Mouse (Mus musculus): ENCODE results near the gene Txndc11. TPM values are rescaled to one million over a fixed set of nuclear protein-coding genes. Genes with fewer than 3 reads are reported as not detected.

The Txndc11 gene
- polyA plus RNA-seq, 1 experiment from 2014 or later, result 33.7 TPM

DNA sequence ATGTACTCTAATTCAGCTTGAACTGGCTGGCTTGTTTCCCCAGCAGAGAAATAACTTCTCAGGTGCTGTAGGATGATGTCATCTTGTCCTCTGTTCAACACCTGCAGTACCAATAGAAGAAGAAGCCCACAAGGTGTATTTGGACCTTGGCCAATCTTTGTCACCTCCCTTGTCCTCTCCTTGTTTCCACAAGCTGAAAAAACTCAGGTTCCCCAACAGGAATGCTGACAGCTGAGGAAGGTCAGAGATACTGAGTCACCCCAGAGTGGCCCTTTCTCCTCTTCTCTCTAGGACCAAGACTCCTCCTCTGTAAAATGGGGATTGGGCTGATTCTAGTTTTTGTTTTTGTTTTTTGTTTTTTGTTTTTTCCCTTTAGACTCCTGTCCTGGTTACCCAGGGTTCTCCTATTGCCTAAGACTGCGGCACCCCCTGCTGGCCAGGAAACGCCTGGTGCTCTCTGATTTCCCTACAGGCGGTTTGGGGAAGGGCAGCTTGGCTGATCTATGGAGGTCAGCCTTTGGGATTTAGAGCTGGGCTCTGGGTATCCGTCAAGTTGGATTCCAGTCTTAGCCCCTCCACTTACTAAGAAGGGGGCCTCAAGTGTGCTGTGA lies 100.2 kb downstream of the Txndc11 start:
- no peaks in the 10 kb centered on the region for H3K4me1 ChIP-seq (ENCODE audit: control insufficient read depth, insufficient read depth, low read length)
- no peak overlapping the region for H3K4me2 ChIP-seq (ENCODE audit: low read depth, severe bottlenecking)
- H3K27me3 ChIP-seq (ENCODE audit: control insufficient read depth, insufficient read depth, low read length), result no peaks in the 10 kb centered on the region
- no peak overlapping the region for H3K9ac ChIP-seq (ENCODE audit: low read length)
- H3K27ac ChIP-seq (replicated peaks; ENCODE audit: low read depth, low read length), result no peak overlapping the region
- H3K4me3 ChIP-seq (ENCODE audit: low read depth, low read length), result no peak overlapping the region
- ATAC-seq (ENCODE audit: insufficient number of reproducible peaks, low FRiP score, low TSS enrichment, low read depth) (no peak), DNase-seq (ENCODE audit: low spot score) (peak; percentile 90)
- no peaks in the 10 kb centered on the region for H3K36me3 ChIP-seq (ENCODE audit: control insufficient read depth, insufficient read depth, low read length)
- 7% methylated on average over 4 of the region's 4 CpGs for WGBS
- H3K9me3 ChIP-seq (ENCODE audit: control insufficient read depth, low read length), result no peaks in the 10 kb centered on the region

- Histone ChIP-seq H3K27me3 (ENCODE audit: control insufficient read depth, insufficient read depth, low read length) (no peaks in the 10 kb centered on the region), H3K36me3 (ENCODE audit: control insufficient read depth, insufficient read depth, low read length) (no peaks in the 10 kb centered on the region), H3K9ac (ENCODE audit: low read length) (no peak overlapping the region), H3K27ac (replicated peaks; ENCODE audit: low read depth, low read length) (no peak overlapping the region), H3K4me2 (ENCODE audit: low read depth, severe bottlenecking) (no peak overlapping the region), H3K4me1 (ENCODE audit: control insufficient read depth, insufficient read depth, low read length) (no peaks in the 10 kb centered on the region), H3K9me3 (ENCODE audit: control insufficient read depth, low read length) (no peaks in the 10 kb centered on the region), H3K4me3 (ENCODE audit: low read depth, low read length) (no peak overlapping the region)
- DNase-seq (ENCODE audit: low spot score) (no peak), ATAC-seq (ENCODE audit: insufficient number of reproducible peaks, low FRiP score, low TSS enrichment, low read depth) (no peak)
- WGBS, result 47% methylated on average over 3 of the region's 3 CpGs
Observed at GRCm38 (mm10) chr16:11031320-11031719, 103.1 kb downstream of the Txndc11 start.

GRCm38 (mm10) chr16:11030844-11031243 lies 103.6 kb downstream of the Txndc11 start:
- H3K36me3 ChIP-seq (ENCODE audit: control insufficient read depth, insufficient read depth, low read length), result no peaks in the 10 kb centered on the region
- no peak overlapping the region for H3K4me3 ChIP-seq (ENCODE audit: low read depth, low read length)
- no peak overlapping the region for H3K9ac ChIP-seq (ENCODE audit: low read length)
- no peaks in the 10 kb centered on the region for H3K9me3 ChIP-seq (ENCODE audit: control insufficient read depth, low read length)
- H3K27ac ChIP-seq (replicated peaks; ENCODE audit: low read depth, low read length), result no peak overlapping the region
- 80% methylated on average over 4 of the region's 4 CpGs for WGBS
- ATAC-seq (ENCODE audit: insufficient number of reproducible peaks, low FRiP score, low TSS enrichment, low read depth) (no peak), DNase-seq (ENCODE audit: low spot score) (no peak)
- H3K4me1 ChIP-seq (ENCODE audit: control insufficient read depth, insufficient read depth, low read length), result no peaks in the 10 kb centered on the region
- no peak overlapping the region for H3K4me2 ChIP-seq (ENCODE audit: low read depth, severe bottlenecking)
- H3K27me3 ChIP-seq (ENCODE audit: control insufficient read depth, insufficient read depth, low read length), result no peaks in the 10 kb centered on the region

- H3K9ac ChIP-seq (ENCODE audit: low read length), result no peak overlapping the region
- no peak for ATAC-seq (ENCODE audit: insufficient number of reproducible peaks, low FRiP score, low TSS enrichment, low read depth)
- H3K27me3 ChIP-seq (ENCODE audit: control insufficient read depth, insufficient read depth, low read length), result no peaks in the 10 kb centered on the region
- DNase-seq (ENCODE audit: low spot score), result no peak
- H3K4me3 ChIP-seq (ENCODE audit: low read depth, low read length), result no peak overlapping the region
- no peaks in the 10 kb centered on the region for H3K4me1 ChIP-seq (ENCODE audit: control insufficient read depth, insufficient read depth, low read length)
- H3K27ac ChIP-seq (replicated peaks; ENCODE audit: low read depth, low read length), result no peak overlapping the region
- H3K36me3 ChIP-seq (ENCODE audit: control insufficient read depth, insufficient read depth, low read length), result no peaks in the 10 kb centered on the region
- WGBS, result 85% methylated on average over 7 of the region's 7 CpGs
- H3K4me2 ChIP-seq (ENCODE audit: low read depth, severe bottlenecking), result no peak overlapping the region
- H3K9me3 ChIP-seq (ENCODE audit: control insufficient read depth, low read length), result no peaks in the 10 kb centered on the region
Observed at GRCm38 (mm10) chr16:11028206-11028605, 106.2 kb downstream of the Txndc11 start.

Small RNA genes within 50 kb of the gene (microRNA-seq; reads per million reads assigned to microRNA genes)
- gene Gm23935, result 114 reads per million, percentile 50 among the genes with 10 or more reads in this experiment

Other genes with a start within 250 kb of the Txndc11 start
- gene Snn, start 73.7 kb downstream of the Txndc11 start, polyA plus RNA-seq (2014; fragmentation: Nextera tagmentation; extraction: Ambion mirVana), result 54.2 and 56.4 TPM in 2 replicates
- 87.2 and 90.2 TPM in 2 replicates for gene Litaf, start 68.5 kb downstream of the Txndc11 start, polyA plus RNA-seq (2014; fragmentation: Nextera tagmentation; extraction: Ambion mirVana)
- 83.0 and 85.1 TPM in 2 replicates for gene Zc3h7a, start 41.7 kb upstream of the Txndc11 start, polyA plus RNA-seq (2014; fragmentation: Nextera tagmentation; extraction: Ambion mirVana)
- 266 and 277 TPM in 2 replicates for gene Rsl1d1, start 68.7 kb upstream of the Txndc11 start, polyA plus RNA-seq (2014; fragmentation: Nextera tagmentation; extraction: Ambion mirVana)
- gene Gspt1, start 119.7 kb upstream of the Txndc11 start, polyA plus RNA-seq (2014; fragmentation: Nextera tagmentation; extraction: Ambion mirVana), result 119 and 123 TPM in 2 replicates
- not detected in 2 replicates for gene Tnfrsf17, start 179.2 kb upstream of the Txndc11 start, polyA plus RNA-seq (2014; fragmentation: Nextera tagmentation; extraction: Ambion mirVana)
- 9.5 and 10.3 TPM in 2 replicates for gene Snx29, start 188.3 kb upstream of the Txndc11 start, polyA plus RNA-seq (2014; fragmentation: Nextera tagmentation; extraction: Ambion mirVana)

Measured in limb, embryonic 11.5 days (tissue).